Mouse (Mus musculus) myocyte (in vitro differentiated cells): ENCODE measurements around the gene Smarca4. TPM values are rescaled to one million over a fixed set of nuclear protein-coding genes. Genes with fewer than 3 reads are reported as not detected.

ENCODE experiments used
- H3K27me3 ChIP-seq: one replicate; pipeline ENCODE4 v1.6.1; 2011; ENCODE audit not compliant: control insufficient read depth, insufficient read depth, insufficient read length
- H3K36me3 ChIP-seq: one replicate; pipeline ENCODE4 v1.6.1; 2011; ENCODE audit not compliant: control insufficient read depth, insufficient read depth
- H3K4me2 ChIP-seq: one replicate; pipeline ENCODE4 v1.6.1; 2011; ENCODE audit warnings: low read depth, control low read depth
- H3K4me3 ChIP-seq: one replicate; pipeline ENCODE4 v1.5.1; 2011; ENCODE audit warnings: mild to moderate bottlenecking, control low read depth, moderate library complexity
- H3K79me2 ChIP-seq: one replicate; pipeline ENCODE4 v1.6.1; 2011; ENCODE audit not compliant: control insufficient read depth, insufficient read depth
- H3ac ChIP-seq: one replicate; pipeline ENCODE4 v1.6.1; 2011; ENCODE audit not compliant: control insufficient read depth, insufficient read length
- CEBPB ChIP-seq: IDR thresholded peaks from 2 replicates; pipeline ENCODE4 v1.6.1; 2011; ENCODE audit warnings: mild to moderate bottlenecking, moderate library complexity; ENCODE audit not compliant: poor library complexity, insufficient read depth, severe bottlenecking
- E2F4 ChIP-seq: IDR thresholded peaks from one replicate; pipeline ENCODE4 v1.6.1; 2011; ENCODE audit warnings: mild to moderate bottlenecking, control low read depth, moderate library complexity; ENCODE audit not compliant: insufficient read depth
- MAX ChIP-seq: IDR thresholded peaks from one replicate; pipeline ENCODE4 v1.6.1; 2011; ENCODE audit warnings: low read depth, mild to moderate bottlenecking, control low read depth
- MYOD1 ChIP-seq, 3 experiments: IDR thresholded peaks; one replicate each; pipeline ENCODE4 v1.6.1; 2011; ENCODE audit warnings: control low read depth in 2 of 3, low read depth in 2 of 3, mild to moderate bottlenecking in 2 of 3, moderate library complexity in 1 of 3; ENCODE audit not compliant: insufficient read length in 2 of 3, control insufficient read depth in 1 of 3
- MYOG ChIP-seq, 3 experiments: IDR thresholded peaks; one replicate each; pipeline ENCODE4 v1.6.1; 2011; ENCODE audit warnings: control low read depth in 2 of 3, low read depth in 2 of 3, mild to moderate bottlenecking in 2 of 3; ENCODE audit not compliant: insufficient read length in 2 of 3, control insufficient read depth in 1 of 3, insufficient read depth in 1 of 3
- POLR2A ChIP-seq: IDR thresholded peaks from one replicate; pipeline ENCODE4 v1.6.1; 2011; ENCODE audit warnings: low read depth, mild to moderate bottlenecking, control low read depth, moderate library complexity; ENCODE audit not compliant: insufficient read length
- POLR2AphosphoS2 ChIP-seq: IDR thresholded peaks from one replicate; pipeline ENCODE4 v1.6.1; 2011; ENCODE audit warnings: low read depth, control low read depth; ENCODE audit not compliant: insufficient read length
- REST ChIP-seq: IDR thresholded peaks from one replicate; pipeline ENCODE4 v1.6.1; 2011; ENCODE audit warnings: mild to moderate bottlenecking, control low read depth, moderate library complexity; ENCODE audit not compliant: insufficient read depth, insufficient read length
- SRF ChIP-seq: IDR thresholded peaks from one replicate; pipeline ENCODE4 v1.6.1; 2011; ENCODE audit warnings: low read depth; ENCODE audit not compliant: control insufficient read depth, insufficient read length
- TCF12 ChIP-seq: IDR thresholded peaks from one replicate; pipeline ENCODE4 v1.6.1; 2011; ENCODE audit warnings: mild to moderate bottlenecking, control low read depth; ENCODE audit not compliant: poor library complexity, insufficient read depth, severe bottlenecking
- TCF3 ChIP-seq: IDR thresholded peaks from one replicate; pipeline ENCODE4 v1.6.1; 2011; ENCODE audit warnings: low read depth, control low read depth; ENCODE audit not compliant: insufficient read length
- USF1 ChIP-seq: IDR thresholded peaks from one replicate; pipeline ENCODE4 v1.6.1; 2011; ENCODE audit warnings: low read depth, mild to moderate bottlenecking, control low read depth, moderate library complexity
- polyA plus RNA-seq: library from polyadenylated mRNA; unstranded; fragments of >200 nt; fragmentation: generic; extraction: Trizol; gene quantifications from one replicate; pipeline ENCODE4 v1.2.1, GENCODE M21; 2012; ENCODE audit warnings: missing spikeins

Smarca4 gene
- polyA plus RNA-seq, 1 experiment = 68.0 TPM

GRCm38 (mm10) chr9:21717015-21717414 lies 101.0 kb downstream of the Smarca4 start:
- no peaks in the 10 kb centered on the region for H3K27me3 ChIP-seq
- TF ChIP-seq POLR2AphosphoS2 (no peak), REST (no peak), USF1 (no peak), TCF3 (no peak), SRF (no peak)

GRCm38 (mm10) chr9:21721036-21721435 lies 105.1 kb downstream of the Smarca4 start:
- Histone ChIP-seq H3ac (no peak overlapping the region), H3K79me2 (peaks cover 23% of the 10 kb centered on the region), H3K4me2 (no peak overlapping the region), H3K36me3 (no peaks in the 10 kb centered on the region), H3K4me3 (no peak overlapping the region), H3K27me3 (no peaks in the 10 kb centered on the region)
- peak; percentile 44 for TF ChIP-seq POLR2A
- peak; percentile 1 for TF ChIP-seq TCF12
- TF ChIP-seq MAX = no peak
- no peak for TF ChIP-seq TCF3
- no peak for TF ChIP-seq REST
- TF ChIP-seq MYOD1 (IDR thresholded peaks at IDR 0.05; ENCODE audit: control insufficient read depth in 1 of 3, insufficient read length in 2 of 3, low read depth in 2 of 3) = peak in 2 of 3 experiments; percentile 11 to 64
- TF ChIP-seq CEBPB = no peak
- no peak for TF ChIP-seq USF1
- TF ChIP-seq POLR2AphosphoS2 = no peak
- TF ChIP-seq SRF = no peak
- no peak for TF ChIP-seq E2F4
- peak in 2 of 3 experiments; percentile 51 to 83 for TF ChIP-seq MYOG (IDR thresholded peaks at IDR 0.05; ENCODE audit: control insufficient read depth in 1 of 3, insufficient read depth in 1 of 3, insufficient read length in 2 of 3, low read depth in 2 of 3)

More at GRCm38 (mm10) chr9:21717015-21717414, 101.0 kb downstream of the Smarca4 start:
- H3K4me2 ChIP-seq = no peak overlapping the region
- H3ac ChIP-seq = no peak overlapping the region
- H3K4me3 ChIP-seq = no peak overlapping the region
- H3K79me2 ChIP-seq = no peaks in the 10 kb centered on the region
- peaks cover 4% of the 10 kb centered on the region for H3K36me3 ChIP-seq

- Histone ChIP-seq H3K79me2 (peaks cover 49% of the 10 kb centered on the region), H3ac (peak within 1 kb of the TSS; percentile 34), H3K4me3 (peak within 1 kb of the TSS; percentile 97), H3K27me3 (no peaks in the 10 kb centered on the region), H3K4me2 (peak within 1 kb of the TSS; percentile 89), H3K36me3 (peaks cover 6% of the 10 kb centered on the region)
- peak; percentile 96 for TF ChIP-seq POLR2AphosphoS2
- TF ChIP-seq TCF3 = no peak
- no peak for TF ChIP-seq CEBPB
- TF ChIP-seq MYOD1 (IDR thresholded peaks at IDR 0.05; ENCODE audit: control insufficient read depth in 1 of 3, insufficient read length in 2 of 3, low read depth in 2 of 3) = peak in 1 of 3 experiments; percentile 20
- no peak for TF ChIP-seq MYOG (IDR thresholded peaks at IDR 0.05; ENCODE audit: control insufficient read depth in 1 of 3, insufficient read depth in 1 of 3, insufficient read length in 2 of 3, low read depth in 2 of 3)
- TF ChIP-seq REST = peak; percentile 9
- peak; percentile 96 for TF ChIP-seq POLR2A
Observed at GRCm38 (mm10) chr9:21723377-21724146, 107.6 kb downstream of the Smarca4 start, which contains the start of gene Ldlr. Gene Ldlr (plus strand): TSS chr9:21723483.

- Histone ChIP-seq H3K4me3 (peak overlapping the region; percentile 97), H3K36me3 (peaks cover 6% of the 10 kb centered on the region), H3ac (peak overlapping the region; percentile 34), H3K4me2 (peak overlapping the region; percentile 89), H3K79me2 (peaks cover 54% of the 10 kb centered on the region), H3K27me3 (no peaks in the 10 kb centered on the region)
- TF ChIP-seq POLR2AphosphoS2 = peak; percentile 79
- no peak for TF ChIP-seq MAX
- TF ChIP-seq SRF = peak; percentile 59
- TF ChIP-seq POLR2A = peak; percentile 83
Observed at GRCm38 (mm10) chr9:21724147-21724536, 108.2 kb downstream of the Smarca4 start.

GRCm38 (mm10) chr9:21725224-21726121 lies 109.5 kb downstream of the Smarca4 start:
- Histone ChIP-seq H3ac (peak overlapping the region; percentile 34), H3K27me3 (no peaks in the 10 kb centered on the region), H3K4me3 (peak overlapping the region; percentile 97), H3K36me3 (peaks cover 7% of the 10 kb centered on the region), H3K79me2 (peaks cover 68% of the 10 kb centered on the region), H3K4me2 (peak overlapping the region; percentile 89)
- no peak for TF ChIP-seq MYOD1 (IDR thresholded peaks at IDR 0.05; ENCODE audit: control insufficient read depth in 1 of 3, insufficient read length in 2 of 3, low read depth in 2 of 3)
- TF ChIP-seq MYOG (IDR thresholded peaks at IDR 0.05; ENCODE audit: control insufficient read depth in 1 of 3, insufficient read depth in 1 of 3, insufficient read length in 2 of 3, low read depth in 2 of 3) = no peak
- TF ChIP-seq POLR2A = no peak
- TF ChIP-seq USF1 = no peak
- no peak for TF ChIP-seq CEBPB
- TF ChIP-seq TCF12 = no peak
- no peak for TF ChIP-seq SRF
- no peak for TF ChIP-seq MAX
- no peak for TF ChIP-seq E2F4
- no peak for TF ChIP-seq POLR2AphosphoS2
- TF ChIP-seq REST = no peak
- no peak for TF ChIP-seq TCF3
